In genomic region chr2:17838381-17838680, GRCm38 (mm10) we compare ENCODE assay signal across 17 mouse cellular contexts.
A peak's percentile ranks its signal among the peaks of the same experiment; 100 is the strongest.
DNase-seq lines count a peak whose midpoint lies in the region; ATAC-seq lines count a peak whose summit lies in the region.
"Had no signal": no experiment of that assay in that cellular context is flagged by ENCODE, and none has a peak within 500 bp of the region (broad histone marks: within the 10 kb centered on the region; RNA-seq: fewer than 3 reads in every experiment).

No protein-coding gene starts in this region.

- H3K36me3 ChIP-seq in embryonic facial prominence, embryonic 10.5 days (replicated peaks): no peaks in the 10 kb centered on the region
- no peaks in the 10 kb centered on the region for H3K36me3 ChIP-seq in embryonic facial prominence, embryonic 14.5 days (ENCODE audit: control insufficient read depth, insufficient read depth, low read length)
- no peaks in the 10 kb centered on the region for H3K36me3 ChIP-seq in hindbrain, embryonic 14.5 days (replicated peaks; ENCODE audit: control insufficient read depth, insufficient read depth)
- no peaks in the 10 kb centered on the region for H3K36me3 ChIP-seq in midbrain, embryonic 13.5 days
- H3K36me3 ChIP-seq: liver, embryonic 12.5 days had no signal

- no peak overlapping the region for H3K4me3 ChIP-seq in embryonic facial prominence, embryonic 10.5 days
- H3K4me3 ChIP-seq in embryonic facial prominence, embryonic 14.5 days (ENCODE audit: low read depth, low read length): peak overlapping the region; percentile 4; the same call in 1 of the 2 replicates
- no peak overlapping the region for H3K4me3 ChIP-seq in hindbrain, embryonic 14.5 days (replicated peaks; ENCODE audit: low read length)
- H3K4me3 ChIP-seq in midbrain, embryonic 13.5 days (replicated peaks): peak overlapping the region; percentile 5; the same call in 1 of the 2 replicates
- H3K4me3 ChIP-seq: liver, embryonic 12.5 days had no signal

- no peak overlapping the region for H3K9ac ChIP-seq in embryonic facial prominence, embryonic 14.5 days (ENCODE audit: low read depth, low read length)
- H3K9ac ChIP-seq in hindbrain, embryonic 14.5 days: no peak overlapping the region
- no peak overlapping the region for H3K9ac ChIP-seq in midbrain, embryonic 13.5 days (replicated peaks)
- H3K9ac ChIP-seq: liver, embryonic 12.5 days; lung, embryonic 14.5 days had no signal

- 0 out of 2 replicates have a peak overlapping the region, but pooled peaks have one; percentile 10 for H3K4me2 ChIP-seq in embryonic facial prominence, embryonic 14.5 days (ENCODE audit: low read depth, low read length)
- peak overlapping the region; percentile 18 for H3K4me2 ChIP-seq in hindbrain, embryonic 14.5 days (replicated peaks)
- H3K4me2 ChIP-seq in midbrain, embryonic 13.5 days (replicated peaks): peak overlapping the region; percentile 40
- H3K4me2 ChIP-seq: liver, embryonic 12.5 days; lung, embryonic 14.5 days had no signal

- 0 out of 2 replicates have a peak overlapping the region, but pooled peaks have one; percentile 2 for H3K27ac ChIP-seq in embryonic facial prominence, embryonic 10.5 days (replicated peaks)
- H3K27ac ChIP-seq in embryonic facial prominence, embryonic 14.5 days (replicated peaks; ENCODE audit: low read depth, low read length): no peak overlapping the region
- H3K27ac ChIP-seq in hindbrain, embryonic 14.5 days: no peak overlapping the region
- H3K27ac ChIP-seq in midbrain, embryonic 13.5 days: no peak overlapping the region
- H3K27ac ChIP-seq: liver, embryonic 12.5 days had no signal

- no peaks in the 10 kb centered on the region for H3K27me3 ChIP-seq in embryonic facial prominence, embryonic 10.5 days (replicated peaks; ENCODE audit: low read depth, poor library complexity, severe bottlenecking)
- H3K27me3 ChIP-seq in embryonic facial prominence, embryonic 14.5 days (replicated peaks; ENCODE audit: control insufficient read depth, insufficient read depth, low read length): no peaks in the 10 kb centered on the region
- H3K27me3 ChIP-seq in hindbrain, embryonic 14.5 days (ENCODE audit: control insufficient read depth, insufficient read depth, low read length): 0 out of 2 replicates have a peak, but pooled peaks cover 4% of the 10 kb centered on the region
- peaks cover 27% of the 10 kb centered on the region for H3K27me3 ChIP-seq in midbrain, embryonic 13.5 days
- H3K27me3 ChIP-seq: liver, embryonic 12.5 days had no signal

- H3K4me1 ChIP-seq in embryonic facial prominence, embryonic 10.5 days: peaks cover 26% of the 10 kb centered on the region
- no peaks in the 10 kb centered on the region; the same call in 1 of the 2 replicates for H3K4me1 ChIP-seq in embryonic facial prominence, embryonic 14.5 days (ENCODE audit: control insufficient read depth, insufficient read depth, low read length)
- H3K4me1 ChIP-seq in hindbrain, embryonic 14.5 days (replicated peaks; ENCODE audit: control insufficient read depth, insufficient read depth, low read length): peaks cover 28% of the 10 kb centered on the region
- H3K4me1 ChIP-seq in midbrain, embryonic 13.5 days (replicated peaks): peaks cover 39% of the 10 kb centered on the region
- H3K4me1 ChIP-seq: liver, embryonic 12.5 days had no signal

- DNase-seq in embryonic facial prominence, embryonic 10.5 days (ENCODE audit: low spot score): no peak
- DNase-seq in embryonic facial prominence, embryonic 14.5 days (ENCODE audit: low spot score): no peak
- no peak for DNase-seq in hindbrain, embryonic 14.5 days (ENCODE audit: low spot score)
- no peak for DNase-seq in left cerebral cortex, adult 18-20 months (ENCODE audit: low spot score in 2 of 2)
- DNase-seq in spleen, adult 12 weeks (ENCODE audit: low spot score): no peak
- DNase-seq in lung, postnatal 4 days: no peak
- DNase-seq: adrenal gland, adult 8-10 months; cerebellum, adult 9-10 months; gastrocnemius, postnatal 36 days; kidney, adult 11 months; kidney, postnatal 10 days; lung, embryonic 14.5 days; lung, postnatal 36 days; right cerebral cortex, adult 18-20 months; thymus, postnatal 4 days had no signal

- ATAC-seq in embryonic facial prominence, embryonic 14.5 days (ENCODE audit: low read depth): no peak
- ATAC-seq in hindbrain, embryonic 14.5 days (ENCODE audit: low FRiP score): no peak
- peak; percentile 43; the same call in 1 of the 2 replicates for ATAC-seq in midbrain, embryonic 13.5 days
- ATAC-seq: liver, embryonic 12.5 days had no signal

- 67% methylated on average over 7 of the region's 7 CpGs for WGBS in embryonic facial prominence, embryonic 10.5 days
- WGBS in embryonic facial prominence, embryonic 14.5 days: 56% methylated on average over 7 of the region's 7 CpGs
- 32% methylated on average over 7 of the region's 7 CpGs for WGBS in hindbrain, embryonic 14.5 days
- 15% methylated on average over 7 of the region's 7 CpGs for WGBS in midbrain, embryonic 13.5 days

- H3K9me3 ChIP-seq in embryonic facial prominence, embryonic 10.5 days: 0 out of 2 replicates have a peak, but pooled peaks cover 4% of the 10 kb centered on the region
- H3K9me3 ChIP-seq in embryonic facial prominence, embryonic 14.5 days (ENCODE audit: control insufficient read depth, low read length): no peaks in the 10 kb centered on the region
- no peaks in the 10 kb centered on the region for H3K9me3 ChIP-seq in hindbrain, embryonic 14.5 days (ENCODE audit: control insufficient read depth, low read length)
- no peaks in the 10 kb centered on the region for H3K9me3 ChIP-seq in midbrain, embryonic 13.5 days
- H3K9me3 ChIP-seq: liver, embryonic 12.5 days had no signal

Comparison
In these comparisons a context has a peak if more than half of its experiments do, and no peak if none do; other contexts are left out.
1. H3K4me3 ChIP-seq: peak in embryonic facial prominence, embryonic 14.5 days (single experiment) and midbrain, embryonic 13.5 days (single experiment); none in embryonic facial prominence, embryonic 10.5 days (single experiment) and hindbrain, embryonic 14.5 days (single experiment).
2. Peak in every context shown above with its lines, with median percentiles within 50 percentile points of each other: H3K4me2 ChIP-seq.